Mouse (Mus musculus): Measurements from ENCODE around the gene Vsig10. TPM values are rescaled to one million over a fixed set of nuclear protein-coding genes. Genes with fewer than 3 reads are reported as not detected.
"Not testable (repeated sequence)": the region's sequence is repeated elsewhere in the genome, so short reads cannot be mapped to it uniquely, and the experiment has no call there.

Gene Vsig10
- total and polyA plus RNA-seq, 2 experiments, result 1.8 to 4.5 TPM

GRCm38 (mm10) chr5:117291312-117291711 lies 27.6 kb upstream of the Vsig10 start:
- Histone ChIP-seq H3K4me1 (ENCODE audit: control insufficient read depth, insufficient read depth, low read length) (peaks cover 7% of the 10 kb centered on the region), H3K27me3 (ENCODE audit: control insufficient read depth, insufficient read depth, low read length) (no peaks in the 10 kb centered on the region), H3K79me2 (ENCODE audit: control insufficient read depth, insufficient read depth, low read length) (no peaks in the 10 kb centered on the region), H3K4me3 (ENCODE audit: insufficient read depth, low read depth, low read length) (no peak overlapping the region), H3K27ac (replicated peaks; ENCODE audit: insufficient read depth, low read depth, low read length) (no peak overlapping the region), H3K36me3 (ENCODE audit: control insufficient read depth, insufficient read depth, low read length) (no peaks in the 10 kb centered on the region), H3K9ac (ENCODE audit: low read depth, low read length) (no peak overlapping the region)
- DNase-seq (ENCODE audit: extremely low read depth, low read depth, low spot score), result no peak
- no peak for TF ChIP-seq POLR2A (IDR thresholded peaks at IDR 0.05; ENCODE audit: extremely low read depth, insufficient read depth, low read length)
- TF ChIP-seq CTCF (IDR thresholded peaks at IDR 0.05; ENCODE audit: low read depth, low read length), result no peak; the same call in 1 of the 2 replicates
- WGBS, result 81% methylated on average over 3 of the region's 3 CpGs

- Histone ChIP-seq H3K4me3 (ENCODE audit: insufficient read depth, low read depth, low read length) (no peak overlapping the region), H3K27me3 (ENCODE audit: control insufficient read depth, insufficient read depth, low read length) (no peaks in the 10 kb centered on the region), H3K27ac (replicated peaks; ENCODE audit: insufficient read depth, low read depth, low read length) (no peak overlapping the region), H3K36me3 (ENCODE audit: control insufficient read depth, insufficient read depth, low read length) (no peaks in the 10 kb centered on the region), H3K4me1 (ENCODE audit: control insufficient read depth, insufficient read depth, low read length) (peaks cover 7% of the 10 kb centered on the region), H3K79me2 (ENCODE audit: control insufficient read depth, insufficient read depth, low read length) (no peaks in the 10 kb centered on the region), H3K9ac (ENCODE audit: low read depth, low read length) (no peak overlapping the region)
- no peak for TF ChIP-seq POLR2A (IDR thresholded peaks at IDR 0.05; ENCODE audit: extremely low read depth, insufficient read depth, low read length)
- TF ChIP-seq CTCF (IDR thresholded peaks at IDR 0.05; ENCODE audit: low read depth, low read length), result no peak
- 61% methylated on average over 6 of the region's 6 CpGs for WGBS
- no peak for DNase-seq (ENCODE audit: extremely low read depth, low read depth, low spot score)
These were observed 26.3 kb upstream of the Vsig10 start for GRCm38 (mm10) chr5:117292547-117292946.

- H3K36me3 ChIP-seq (ENCODE audit: control insufficient read depth, insufficient read depth, low read length); DNase-seq (ENCODE audit: extremely low read depth, low read depth, low spot score); H3K27ac ChIP-seq (replicated peaks; ENCODE audit: insufficient read depth, low read depth, low read length); H3K27me3 ChIP-seq (ENCODE audit: control insufficient read depth, insufficient read depth, low read length); H3K79me2 ChIP-seq (ENCODE audit: control insufficient read depth, insufficient read depth, low read length); H3K9ac ChIP-seq (ENCODE audit: low read depth, low read length); H3K4me3 ChIP-seq (ENCODE audit: insufficient read depth, low read depth, low read length); H3K4me1 ChIP-seq (ENCODE audit: control insufficient read depth, insufficient read depth, low read length): not testable (repeated sequence)
- WGBS, result 79% methylated on average over 3 of the region's 3 CpGs
These were observed 25.1 kb upstream of the Vsig10 start for GRCm38 (mm10) chr5:117293776-117294175.

- H3K27me3 ChIP-seq (ENCODE audit: control insufficient read depth, insufficient read depth, low read length), result no peaks in the 10 kb centered on the region
- H3K36me3 ChIP-seq (ENCODE audit: control insufficient read depth, insufficient read depth, low read length), result no peaks in the 10 kb centered on the region
- no peak overlapping the region for H3K4me3 ChIP-seq (ENCODE audit: insufficient read depth, low read depth, low read length)
- peak; percentile 49 for DNase-seq (ENCODE audit: extremely low read depth, low read depth, low spot score)
- no peak overlapping the region for H3K9ac ChIP-seq (ENCODE audit: low read depth, low read length)
- H3K4me1 ChIP-seq (ENCODE audit: control insufficient read depth, insufficient read depth, low read length), result peaks cover 2% of the 10 kb centered on the region; the same call in 1 of the 2 replicates
- TF ChIP-seq POLR2A (IDR thresholded peaks at IDR 0.05; ENCODE audit: extremely low read depth, insufficient read depth, low read length), result no peak
- no peak for TF ChIP-seq CTCF (IDR thresholded peaks at IDR 0.05; ENCODE audit: low read depth, low read length)
- WGBS, result 28% methylated on average over 8 of the region's 8 CpGs
- H3K27ac ChIP-seq (replicated peaks; ENCODE audit: insufficient read depth, low read depth, low read length), result no peak overlapping the region
- H3K79me2 ChIP-seq (ENCODE audit: control insufficient read depth, insufficient read depth, low read length), result no peaks in the 10 kb centered on the region
These were observed 23.9 kb upstream of the Vsig10 start for GRCm38 (mm10) chr5:117295011-117295410.

GRCm38 (mm10) chr5:117302899-117303298 lies 16.0 kb upstream of the Vsig10 start:
- TF ChIP-seq POLR2A (IDR thresholded peaks at IDR 0.05; ENCODE audit: extremely low read depth, insufficient read depth, low read length) (no peak), CTCF (IDR thresholded peaks at IDR 0.05; ENCODE audit: low read depth, low read length) (no peak)
- Histone ChIP-seq H3K27me3 (ENCODE audit: control insufficient read depth, insufficient read depth, low read length) (no peaks in the 10 kb centered on the region), H3K79me2 (ENCODE audit: control insufficient read depth, insufficient read depth, low read length) (no peaks in the 10 kb centered on the region), H3K4me3 (ENCODE audit: insufficient read depth, low read depth, low read length) (no peak overlapping the region), H3K27ac (replicated peaks; ENCODE audit: insufficient read depth, low read depth, low read length) (no peak overlapping the region), H3K4me1 (ENCODE audit: control insufficient read depth, insufficient read depth, low read length) (peaks cover 1% of the 10 kb centered on the region; the same call in 1 of the 2 replicates), H3K9ac (ENCODE audit: low read depth, low read length) (no peak overlapping the region), H3K36me3 (ENCODE audit: control insufficient read depth, insufficient read depth, low read length) (no peaks in the 10 kb centered on the region)
- DNase-seq (ENCODE audit: extremely low read depth, low read depth, low spot score), result no peak
- whole genome bisulfite sequencing, result 18% methylated on average over 3 of the region's 3 CpGs

- no peaks in the 10 kb centered on the region for H3K79me2 ChIP-seq (ENCODE audit: control insufficient read depth, insufficient read depth, low read length)
- no peaks in the 10 kb centered on the region for H3K27me3 ChIP-seq (ENCODE audit: control insufficient read depth, insufficient read depth, low read length)
- no peak overlapping the region for H3K9ac ChIP-seq (ENCODE audit: low read depth, low read length)
These were observed 14.9 kb upstream of the Vsig10 start for GRCm38 (mm10) chr5:117303691-117304579.

More at GRCm38 (mm10) chr5:117303691-117304579, 14.9 kb upstream of the Vsig10 start:
- DNase-seq (ENCODE audit: extremely low read depth, low read depth, low spot score), result no peak
- peaks cover 1% of the 10 kb centered on the region; the same call in 1 of the 2 replicates for H3K4me1 ChIP-seq (ENCODE audit: control insufficient read depth, insufficient read depth, low read length)
- H3K36me3 ChIP-seq (ENCODE audit: control insufficient read depth, insufficient read depth, low read length), result no peaks in the 10 kb centered on the region
- 77% methylated on average over 18 of the region's 18 CpGs for WGBS
- H3K4me3 ChIP-seq (ENCODE audit: insufficient read depth, low read depth, low read length), result no peak overlapping the region
- TF ChIP-seq CTCF (IDR thresholded peaks at IDR 0.05; ENCODE audit: low read depth, low read length) (no peak), POLR2A (IDR thresholded peaks at IDR 0.05; ENCODE audit: extremely low read depth, insufficient read depth, low read length) (no peak)
- no peak overlapping the region for H3K27ac ChIP-seq (replicated peaks; ENCODE audit: insufficient read depth, low read depth, low read length)
